Mouse (Mus musculus): ENCODE measurements around the gene Cald1.

- TF ChIP-seq CTCF (IDR thresholded peaks at IDR 0.05; ENCODE audit: low read depth, low read length) (no peak), EP300 (IDR thresholded peaks at IDR 0.05; ENCODE audit: insufficient read depth, low read depth, low read length) (no peak), POLR2A (IDR thresholded peaks at IDR 0.05; ENCODE audit: insufficient read depth, low read length) (no peak)
Observed at GRCm38 (mm10) chr6:34694096-34694495, 95.8 kb downstream of the Cald1 start.

All from ES-Bruce4 (cell line).